Mouse (Mus musculus): ENCODE results near the gene Ctnnbl1. TPM values are rescaled to one million over a fixed set of nuclear protein-coding genes. Genes with fewer than 3 reads are reported as not detected.

Gene Ctnnbl1
- polyA plus RNA-seq, 1 experiment from 2014 or later = 50.1 TPM

- Histone ChIP-seq H3K27me3 (replicated peaks; ENCODE audit: control insufficient read depth, insufficient read depth, low read length) (no peaks in the 10 kb centered on the region), H3K4me2 (ENCODE audit: low read depth, low read length) (no peak overlapping the region), H3K36me3 (ENCODE audit: control insufficient read depth, insufficient read depth, low read length) (peaks cover 18% of the 10 kb centered on the region; the same call in 1 of the 2 replicates), H3K4me1 (ENCODE audit: control insufficient read depth, insufficient read depth, low read length) (no peaks in the 10 kb centered on the region), H3K9ac (ENCODE audit: low read depth, low read length) (no peak overlapping the region), H3K4me3 (ENCODE audit: low read depth, low read length) (no peak overlapping the region), H3K27ac (replicated peaks; ENCODE audit: low read depth, low read length) (no peak overlapping the region), H3K9me3 (ENCODE audit: control insufficient read depth, low read length) (no peaks in the 10 kb centered on the region)
- WGBS = 70% methylated on average over 6 of the region's 6 CpGs
- no peak for DNase-seq (ENCODE audit: low spot score)
- no peak for ATAC-seq (ENCODE audit: low read depth)
These were observed 154.0 kb downstream of the Ctnnbl1 start for GRCm38 (mm10) chr2:157891166-157891565.

- Histone ChIP-seq H3K9me3 (ENCODE audit: control insufficient read depth, low read length) (no peaks in the 10 kb centered on the region), H3K27me3 (replicated peaks; ENCODE audit: control insufficient read depth, insufficient read depth, low read length) (0 out of 2 replicates have a peak, but pooled peaks cover 7% of the 10 kb centered on the region), H3K36me3 (ENCODE audit: control insufficient read depth, insufficient read depth, low read length) (no peaks in the 10 kb centered on the region; the same call in 1 of the 2 replicates), H3K9ac (ENCODE audit: low read depth, low read length) (no peak overlapping the region), H3K4me2 (ENCODE audit: low read depth, low read length) (no peak overlapping the region), H3K27ac (replicated peaks; ENCODE audit: low read depth, low read length) (no peak overlapping the region), H3K4me3 (ENCODE audit: low read depth, low read length) (no peak overlapping the region), H3K4me1 (ENCODE audit: control insufficient read depth, insufficient read depth, low read length) (no peaks in the 10 kb centered on the region)
- DNase-seq (ENCODE audit: low spot score) (no peak), ATAC-seq (ENCODE audit: low read depth) (no peak)
- WGBS = 75% methylated on average over 4 of the region's 4 CpGs
These were observed 159.9 kb downstream of the Ctnnbl1 start for GRCm38 (mm10) chr2:157897131-157897530.

GRCm38 (mm10) chr2:157913204-157913636 is 176.0 kb downstream of the Ctnnbl1 start:
- peak; percentile 66; the same call in 1 of the 2 replicates for ATAC-seq (ENCODE audit: low read depth)
- Histone ChIP-seq H3K4me2 (ENCODE audit: low read depth, low read length) (no peak overlapping the region), H3K27me3 (replicated peaks; ENCODE audit: control insufficient read depth, insufficient read depth, low read length) (peaks cover 47% of the 10 kb centered on the region), H3K9ac (ENCODE audit: low read depth, low read length) (no peak overlapping the region), H3K4me3 (ENCODE audit: low read depth, low read length) (no peak overlapping the region), H3K27ac (replicated peaks; ENCODE audit: low read depth, low read length) (no peak overlapping the region), H3K36me3 (ENCODE audit: control insufficient read depth, insufficient read depth, low read length) (no peaks in the 10 kb centered on the region), H3K9me3 (ENCODE audit: control insufficient read depth, low read length) (no peaks in the 10 kb centered on the region), H3K4me1 (ENCODE audit: control insufficient read depth, insufficient read depth, low read length) (no peaks in the 10 kb centered on the region)
- under 1% methylated on average over 16 of the region's 16 CpGs for WGBS
- peak; percentile 93 for DNase-seq (ENCODE audit: low spot score)

GRCm38 (mm10) chr2:157913705-157914104 is 176.5 kb downstream of the Ctnnbl1 start:
- DNase-seq (ENCODE audit: low spot score) (no peak), ATAC-seq (ENCODE audit: low read depth) (no peak)
- peaks cover 47% of the 10 kb centered on the region for H3K27me3 ChIP-seq (replicated peaks; ENCODE audit: control insufficient read depth, insufficient read depth, low read length)
- H3K36me3 ChIP-seq (ENCODE audit: control insufficient read depth, insufficient read depth, low read length) = no peaks in the 10 kb centered on the region
- H3K9ac ChIP-seq (ENCODE audit: low read depth, low read length) = no peak overlapping the region
- no peaks in the 10 kb centered on the region for H3K9me3 ChIP-seq (ENCODE audit: control insufficient read depth, low read length)
- H3K27ac ChIP-seq (replicated peaks; ENCODE audit: low read depth, low read length) = no peak overlapping the region
- no peaks in the 10 kb centered on the region for H3K4me1 ChIP-seq (ENCODE audit: control insufficient read depth, insufficient read depth, low read length)
- no peak overlapping the region for H3K4me2 ChIP-seq (ENCODE audit: low read depth, low read length)
- no peak overlapping the region for H3K4me3 ChIP-seq (ENCODE audit: low read depth, low read length)
- 0% methylated on average over 4 of the region's 4 CpGs for WGBS

- Histone ChIP-seq H3K9ac (ENCODE audit: low read depth, low read length) (peak within 1 kb of the TSS; percentile 30; the same call in 1 of the 2 replicates), H3K4me3 (ENCODE audit: low read depth, low read length) (peak within 1 kb of the TSS; percentile 37), H3K27ac (replicated peaks; ENCODE audit: low read depth, low read length) (no peak within 1 kb of the TSS), H3K4me2 (ENCODE audit: low read depth, low read length) (peak within 1 kb of the TSS; percentile 61), H3K36me3 (ENCODE audit: control insufficient read depth, insufficient read depth, low read length) (no peaks in the 10 kb centered on the region), H3K27me3 (replicated peaks; ENCODE audit: control insufficient read depth, insufficient read depth, low read length) (peaks cover 47% of the 10 kb centered on the region), H3K9me3 (ENCODE audit: control insufficient read depth, low read length) (no peaks in the 10 kb centered on the region), H3K4me1 (ENCODE audit: control insufficient read depth, insufficient read depth, low read length) (no peaks in the 10 kb centered on the region)
- 6% methylated on average over 25 of the region's 62 CpGs for WGBS
- DNase-seq (ENCODE audit: low spot score) (peak; percentile 51), ATAC-seq (ENCODE audit: low read depth) (no peak)
These were observed 177.0 kb downstream of the Ctnnbl1 start, which contains the start of gene Vstm2l for GRCm38 (mm10) chr2:157914105-157914764. TSS of gene Vstm2l (plus strand) at chr2:157914653.

GRCm38 (mm10) chr2:157914889-157915517 is 177.8 kb downstream of the Ctnnbl1 start:
- Histone ChIP-seq H3K4me3 (ENCODE audit: low read depth, low read length) (peak overlapping the region; percentile 37), H3K4me1 (ENCODE audit: control insufficient read depth, insufficient read depth, low read length) (no peaks in the 10 kb centered on the region), H3K27ac (replicated peaks; ENCODE audit: low read depth, low read length) (no peak overlapping the region), H3K36me3 (ENCODE audit: control insufficient read depth, insufficient read depth, low read length) (no peaks in the 10 kb centered on the region), H3K9ac (ENCODE audit: low read depth, low read length) (peak overlapping the region; percentile 30; the same call in 1 of the 2 replicates), H3K9me3 (ENCODE audit: control insufficient read depth, low read length) (no peaks in the 10 kb centered on the region), H3K27me3 (replicated peaks; ENCODE audit: control insufficient read depth, insufficient read depth, low read length) (peaks cover 47% of the 10 kb centered on the region), H3K4me2 (ENCODE audit: low read depth, low read length) (peak overlapping the region; percentile 61)
- DNase-seq (ENCODE audit: low spot score) = no peak
- ATAC-seq (ENCODE audit: low read depth) = no peak
- WGBS = 56% methylated on average over 29 of the region's 43 CpGs

- H3K4me1 ChIP-seq (ENCODE audit: control insufficient read depth, insufficient read depth, low read length) = no peaks in the 10 kb centered on the region
These were observed 181.3 kb downstream of the Ctnnbl1 start for GRCm38 (mm10) chr2:157918529-157918928.

GRCm38 (mm10) chr2:157921551-157921950 is 184.3 kb downstream of the Ctnnbl1 start:
- Histone ChIP-seq H3K27me3 (replicated peaks; ENCODE audit: control insufficient read depth, insufficient read depth, low read length) (peaks cover 18% of the 10 kb centered on the region), H3K36me3 (ENCODE audit: control insufficient read depth, insufficient read depth, low read length) (no peaks in the 10 kb centered on the region), H3K9me3 (ENCODE audit: control insufficient read depth, low read length) (no peaks in the 10 kb centered on the region), H3K4me3 (ENCODE audit: low read depth, low read length) (no peak overlapping the region), H3K9ac (ENCODE audit: low read depth, low read length) (no peak overlapping the region), H3K4me2 (ENCODE audit: low read depth, low read length) (no peak overlapping the region), H3K4me1 (ENCODE audit: control insufficient read depth, insufficient read depth, low read length) (no peaks in the 10 kb centered on the region), H3K27ac (replicated peaks; ENCODE audit: low read depth, low read length) (no peak overlapping the region)
- ATAC-seq (ENCODE audit: low read depth) = no peak
- no peak for DNase-seq (ENCODE audit: low spot score)
- 67% methylated on average over 7 of the region's 7 CpGs for WGBS

More at GRCm38 (mm10) chr2:157918529-157918928, 181.3 kb downstream of the Ctnnbl1 start:
- no peaks in the 10 kb centered on the region for H3K36me3 ChIP-seq (ENCODE audit: control insufficient read depth, insufficient read depth, low read length)
- ATAC-seq (ENCODE audit: low read depth) = no peak
- peaks cover 48% of the 10 kb centered on the region for H3K27me3 ChIP-seq (replicated peaks; ENCODE audit: control insufficient read depth, insufficient read depth, low read length)
- H3K4me2 ChIP-seq (ENCODE audit: low read depth, low read length) = no peak overlapping the region
- DNase-seq (ENCODE audit: low spot score) = no peak
- H3K9ac ChIP-seq (ENCODE audit: low read depth, low read length) = no peak overlapping the region
- no peaks in the 10 kb centered on the region for H3K9me3 ChIP-seq (ENCODE audit: control insufficient read depth, low read length)
- no peak overlapping the region for H3K4me3 ChIP-seq (ENCODE audit: low read depth, low read length)
- H3K27ac ChIP-seq (replicated peaks; ENCODE audit: low read depth, low read length) = no peak overlapping the region
- WGBS = 3% methylated on average over 10 of the region's 10 CpGs

Data from embryonic facial prominence, embryonic 14.5 days (tissue).